Mouse (Mus musculus): ENCODE measurements at regions not wholly inside any gene's neighbourhood (a gene's known extent, or its start where the extent isn't known, plus 50 kb on each side); places are given as distances from the start of the nearest gene placed in this dataset.

GRCm38 (mm10) chr12:110077211-110077884, 201.5 kb upstream of the Dio3 start:
- no peak overlapping the region for H3K4me3 ChIP-seq (ENCODE audit: insufficient read depth, low read length)
- H3K27ac ChIP-seq (ENCODE audit: insufficient read depth, low read length), result no peak overlapping the region
- H3K4me1 ChIP-seq (ENCODE audit: control insufficient read depth, insufficient read depth, low read length), result no peaks in the 10 kb centered on the region
- no peak for TF ChIP-seq POLR2A (IDR thresholded peaks at IDR 0.05; ENCODE audit: extremely low read depth, insufficient read depth, low read length)
- no peak for TF ChIP-seq CTCF (IDR thresholded peaks at IDR 0.05; ENCODE audit: extremely low read depth, insufficient read depth, low read length)

GRCm38 (mm10) chr12:110078081-110078505, 200.8 kb upstream of the Dio3 start:
- Histone ChIP-seq H3K27ac (ENCODE audit: insufficient read depth, low read length) (no peak overlapping the region), H3K4me3 (ENCODE audit: insufficient read depth, low read length) (no peak overlapping the region)
- TF ChIP-seq CTCF (IDR thresholded peaks at IDR 0.05; ENCODE audit: extremely low read depth, insufficient read depth, low read length), result no peak
- TF ChIP-seq POLR2A (IDR thresholded peaks at IDR 0.05; ENCODE audit: extremely low read depth, insufficient read depth, low read length), result no peak

GRCm38 (mm10) chr12:110081831-110082615, 196.8 kb upstream of the Dio3 start:
- Histone ChIP-seq H3K4me3 (ENCODE audit: insufficient read depth, low read length) (no peak overlapping the region), H3K27ac (ENCODE audit: insufficient read depth, low read length) (no peak overlapping the region), H3K4me1 (ENCODE audit: control insufficient read depth, insufficient read depth, low read length) (no peaks in the 10 kb centered on the region; the same call in 1 of the 2 replicates)
- TF ChIP-seq POLR2A (IDR thresholded peaks at IDR 0.05; ENCODE audit: extremely low read depth, insufficient read depth, low read length) (no peak), CTCF (IDR thresholded peaks at IDR 0.05; ENCODE audit: extremely low read depth, insufficient read depth, low read length) (no peak)

More at GRCm38 (mm10) chr12:110078081-110078505, 200.8 kb upstream of the Dio3 start:
- no peaks in the 10 kb centered on the region for H3K4me1 ChIP-seq (ENCODE audit: control insufficient read depth, insufficient read depth, low read length)

- no peak overlapping the region for H3K27ac ChIP-seq (ENCODE audit: insufficient read depth, low read length)
- H3K4me3 ChIP-seq (ENCODE audit: insufficient read depth, low read length), result no peak overlapping the region
- H3K4me1 ChIP-seq (ENCODE audit: control insufficient read depth, insufficient read depth, low read length), result no peaks in the 10 kb centered on the region; the same call in 1 of the 2 replicates
- TF ChIP-seq CTCF (IDR thresholded peaks at IDR 0.05; ENCODE audit: extremely low read depth, insufficient read depth, low read length) (no peak), POLR2A (IDR thresholded peaks at IDR 0.05; ENCODE audit: extremely low read depth, insufficient read depth, low read length) (no peak)
These were observed 195.9 kb upstream of the Dio3 start for GRCm38 (mm10) chr12:110082921-110083320.

GRCm38 (mm10) chr12:110083471-110083870, 195.4 kb upstream of the Dio3 start:
- Histone ChIP-seq H3K4me1 (ENCODE audit: control insufficient read depth, insufficient read depth, low read length) (no peaks in the 10 kb centered on the region; the same call in 1 of the 2 replicates), H3K27ac (ENCODE audit: insufficient read depth, low read length) (no peak overlapping the region), H3K4me3 (ENCODE audit: insufficient read depth, low read length) (no peak overlapping the region)
- no peak for TF ChIP-seq POLR2A (IDR thresholded peaks at IDR 0.05; ENCODE audit: extremely low read depth, insufficient read depth, low read length)
- TF ChIP-seq CTCF (IDR thresholded peaks at IDR 0.05; ENCODE audit: extremely low read depth, insufficient read depth, low read length), result no peak

GRCm38 (mm10) chr12:110086921-110087320, 191.9 kb upstream of the Dio3 start:
- Histone ChIP-seq H3K4me1 (ENCODE audit: control insufficient read depth, insufficient read depth, low read length) (no peaks in the 10 kb centered on the region; the same call in 1 of the 2 replicates), H3K27ac (ENCODE audit: insufficient read depth, low read length) (no peak overlapping the region), H3K4me3 (ENCODE audit: insufficient read depth, low read length) (no peak overlapping the region)
- TF ChIP-seq POLR2A (IDR thresholded peaks at IDR 0.05; ENCODE audit: extremely low read depth, insufficient read depth, low read length) (no peak), CTCF (IDR thresholded peaks at IDR 0.05; ENCODE audit: extremely low read depth, insufficient read depth, low read length) (no peak)

- TF ChIP-seq POLR2A (IDR thresholded peaks at IDR 0.05; ENCODE audit: extremely low read depth, insufficient read depth, low read length), result no peak
- TF ChIP-seq CTCF (IDR thresholded peaks at IDR 0.05; ENCODE audit: extremely low read depth, insufficient read depth, low read length), result no peak
- H3K27ac ChIP-seq (ENCODE audit: insufficient read depth, low read length), result no peak overlapping the region
- H3K4me3 ChIP-seq (ENCODE audit: insufficient read depth, low read length), result no peak overlapping the region
- H3K4me1 ChIP-seq (ENCODE audit: control insufficient read depth, insufficient read depth, low read length), result no peaks in the 10 kb centered on the region; the same call in 1 of the 2 replicates
These were observed 191.1 kb upstream of the Dio3 start for GRCm38 (mm10) chr12:110087812-110088211.

GRCm38 (mm10) chr12:110102186-110102585, 176.7 kb upstream of the Dio3 start:
- Histone ChIP-seq H3K4me3 (ENCODE audit: insufficient read depth, low read length) (no peak overlapping the region), H3K4me1 (ENCODE audit: control insufficient read depth, insufficient read depth, low read length) (no peaks in the 10 kb centered on the region), H3K27ac (ENCODE audit: insufficient read depth, low read length) (no peak overlapping the region)
- no peak for TF ChIP-seq POLR2A (IDR thresholded peaks at IDR 0.05; ENCODE audit: extremely low read depth, insufficient read depth, low read length)
- TF ChIP-seq CTCF (IDR thresholded peaks at IDR 0.05; ENCODE audit: extremely low read depth, insufficient read depth, low read length), result no peak

GRCm38 (mm10) chr12:110112051-110112722, 166.7 kb upstream of the Dio3 start:
- H3K4me1 ChIP-seq (ENCODE audit: control insufficient read depth, insufficient read depth, low read length), result no peaks in the 10 kb centered on the region
- TF ChIP-seq CTCF (IDR thresholded peaks at IDR 0.05; ENCODE audit: extremely low read depth, insufficient read depth, low read length) (no peak), POLR2A (IDR thresholded peaks at IDR 0.05; ENCODE audit: extremely low read depth, insufficient read depth, low read length) (no peak)
- no peak overlapping the region for H3K4me3 ChIP-seq (ENCODE audit: insufficient read depth, low read length)
- H3K27ac ChIP-seq (ENCODE audit: insufficient read depth, low read length), result no peak overlapping the region

Data from cortical plate, adult 2 months (tissue).